Mouse (Mus musculus) liver, embryonic 14.5 days (tissue): Measurements from ENCODE around the gene Cryzl1. TPM values are rescaled to one million over a fixed set of nuclear protein-coding genes. Genes with fewer than 3 reads are reported as not detected.

Experiments used
- ATAC-seq: fragments of 200-750 bp; cut with Nextera tagmentation; 2 replicates; pipeline ENCODE4 v1.8.0; 2017; ENCODE audit warnings: moderate number of reproducible peaks, mild to moderate bottlenecking, moderate library complexity; ENCODE audit not compliant: insufficient read depth
- DNase-seq, 3 experiments: peaks; one replicate each; pipeline ENCODE4 v3.0.0-alpha.2; 2012 to 2013; ENCODE audit warnings: low read depth in 3 of 3, low spot score in 3 of 3
- H3K27ac ChIP-seq: fragments of 300-500 bp; sonication (generic); 2 replicates; pipeline ENCODE4 v1.5.1; 2014; ENCODE audit warnings: moderate library complexity, mild to moderate bottlenecking, control low read depth, inconsistent platforms
- H3K27me3 ChIP-seq: fragments of 300-500 bp; sonication (generic); 2 replicates; pipeline ENCODE4 v1.6.1; 2014; ENCODE audit warnings: mild to moderate bottlenecking, low read length, moderate library complexity; ENCODE audit not compliant: control insufficient read depth, insufficient read depth
- H3K36me3 ChIP-seq: fragments of 300-500 bp; sonication (generic); replicated peaks from 2 replicates; pipeline ENCODE4 v1.6.1; 2014; ENCODE audit warnings: low read depth; ENCODE audit not compliant: control insufficient read depth, insufficient read depth
- H3K4me1 ChIP-seq, 2 experiments: fragments of 200-500 bp in 1 of 2; fragments of 300-500 bp in 1 of 2; sonication (generic) in 1 of 2; replicated peaks; 2 replicates each; pipeline ENCODE4 v1.6.1; 2012 to 2014; ENCODE audit warnings: antibody characterized with exemption in 1 of 2, inconsistent platforms in 1 of 2, low read length in 1 of 2; ENCODE audit not compliant: control insufficient read depth in 2 of 2, insufficient read depth in 2 of 2
- H3K4me2 ChIP-seq: fragments of 300-500 bp; sonication (generic); 2 replicates; pipeline ENCODE4 v1.6.1; 2014; ENCODE audit warnings: low read depth, mild to moderate bottlenecking, control low read depth, moderate library complexity
- H3K4me3 ChIP-seq, 2 experiments: fragments of 200-500 bp in 1 of 2; fragments of 300-500 bp in 1 of 2; sonication (generic) in 1 of 2; 2 replicates each; pipeline ENCODE4 v1.5.1; 2012 to 2014; ENCODE audit warnings: low read depth in 2 of 2, low read length in 2 of 2, mild to moderate bottlenecking in 2 of 2, control low read depth in 1 of 2, inconsistent platforms in 1 of 2, moderate library complexity in 1 of 2; ENCODE audit not compliant: insufficient read depth in 1 of 2
- H3K9ac ChIP-seq: fragments of 300-500 bp; sonication (generic); replicated peaks from 2 replicates; pipeline ENCODE4 v1.6.1; 2014; ENCODE audit warnings: mild to moderate bottlenecking, control low read depth, moderate library complexity
- H3K9me3 ChIP-seq: fragments of 300-500 bp; sonication (generic); 2 replicates; pipeline ENCODE4 v1.6.1; 2016; ENCODE audit warnings: low read length, mixed read lengths; ENCODE audit not compliant: control insufficient read depth
- CTCF ChIP-seq: IDR thresholded peaks from 2 replicates; pipeline ENCODE4 v1.5.1; 2016; ENCODE audit warnings: antibody characterized with exemption, low read depth, control low read depth
- EP300 ChIP-seq: IDR thresholded peaks from 2 replicates; pipeline ENCODE4 v1.6.1; 2016; ENCODE audit warnings: antibody characterized with exemption, low read depth
- WGBS: fragments of 180-500 bp; shearing (Covaris S2); extraction: QIAGEN DNeasy Blood & Tissue Kit; methylation state at CpG from one replicate; pipeline ENCODE4 v1.1.7; 2014; ENCODE audit not compliant: insufficient replicate concordance; 5-methylcytosine and 5-hydroxymethylcytosine counted together
- polyA plus RNA-seq, 2 experiments: library from polyadenylated mRNA; depleted of rRNA in 1 of 2; stranded (reverse) in 1 of 2; unstranded in 1 of 2; fragments of >200 nt; fragmentation: Nextera tagmentation in 1 of 2; extraction: Ambion mirVana in 1 of 2; gene quantifications; 2 replicates each; pipeline versions ENCODE4 v1.2.1 to v1.2.3; 2012 to 2014

The Cryzl1 gene
- polyA plus RNA-seq, 2 experiments: 17.9 to 29.7 TPM

GRCm38 (mm10) chr16:91661397-91661796 is 67.4 kb downstream of the Cryzl1 start:
- H3K27ac ChIP-seq: no peak overlapping the region
- no peak overlapping the region for H3K9ac ChIP-seq
- H3K9me3 ChIP-seq: no peaks in the 10 kb centered on the region; the same call in 1 of the 2 replicates
- H3K4me3 ChIP-seq: no peak overlapping the region
- no peaks in the 10 kb centered on the region for H3K4me1 ChIP-seq
- peaks cover 95% of the 10 kb centered on the region for H3K36me3 ChIP-seq
- H3K27me3 ChIP-seq: no peaks in the 10 kb centered on the region
- WGBS: 89% methylated on average over 1 of the region's 1 CpGs
- no peak overlapping the region for H3K4me2 ChIP-seq
- no peak for TF ChIP-seq CTCF
- TF ChIP-seq EP300: no peak
- no peak for DNase-seq
- no peak for ATAC-seq

GRCm38 (mm10) chr16:91659798-91660197 is 69.0 kb downstream of the Cryzl1 start:
- Histone ChIP-seq H3K27me3 (no peaks in the 10 kb centered on the region), H3K9ac (no peak overlapping the region), H3K4me2 (no peak overlapping the region), H3K4me3 (no peak overlapping the region), H3K9me3 (no peaks in the 10 kb centered on the region; the same call in 1 of the 2 replicates), H3K4me1 (no peaks in the 10 kb centered on the region), H3K36me3 (peaks cover 95% of the 10 kb centered on the region), H3K27ac (no peak overlapping the region)
- ATAC-seq (no peak), DNase-seq (no peak)
- WGBS: 96% methylated on average over 20 of the region's 20 CpGs
- TF ChIP-seq CTCF (no peak), EP300 (no peak)

- Histone ChIP-seq H3K4me2 (no peak overlapping the region), H3K36me3 (peaks cover 94% of the 10 kb centered on the region), H3K4me3 (no peak overlapping the region), H3K27ac (no peak overlapping the region), H3K27me3 (no peaks in the 10 kb centered on the region), H3K4me1 (no peaks in the 10 kb centered on the region), H3K9ac (no peak overlapping the region), H3K9me3 (no peaks in the 10 kb centered on the region; the same call in 1 of the 2 replicates)
- 88% methylated on average over 5 of the region's 5 CpGs for WGBS
- TF ChIP-seq EP300 (no peak), CTCF (no peak)
- DNase-seq (no peak), ATAC-seq (no peak)
Observed at GRCm38 (mm10) chr16:91658471-91658870, 70.3 kb downstream of the Cryzl1 start.

GRCm38 (mm10) chr16:91657285-91657684 is 71.5 kb downstream of the Cryzl1 start:
- Histone ChIP-seq H3K4me1 (no peaks in the 10 kb centered on the region), H3K9me3 (no peaks in the 10 kb centered on the region; the same call in 1 of the 2 replicates), H3K9ac (no peak overlapping the region), H3K4me3 (no peak overlapping the region), H3K27ac (no peak overlapping the region), H3K4me2 (no peak overlapping the region), H3K36me3 (peaks cover 89% of the 10 kb centered on the region), H3K27me3 (no peaks in the 10 kb centered on the region)
- DNase-seq (no peak), ATAC-seq (peak; percentile 36)
- no peak for TF ChIP-seq EP300
- no peak for TF ChIP-seq CTCF
- 96% methylated on average over 17 of the region's 17 CpGs for WGBS

GRCm38 (mm10) chr16:91655285-91655684 is 73.5 kb downstream of the Cryzl1 start:
- Histone ChIP-seq H3K4me1 (no peaks in the 10 kb centered on the region; a peak in 1 of 4 replicates), H3K9me3 (no peaks in the 10 kb centered on the region; the same call in 1 of the 2 replicates), H3K36me3 (peaks cover 83% of the 10 kb centered on the region), H3K27me3 (no peaks in the 10 kb centered on the region), H3K9ac (no peak overlapping the region), H3K27ac (no peak overlapping the region), H3K4me3 (no peak overlapping the region), H3K4me2 (no peak overlapping the region)
- DNase-seq (no peak), ATAC-seq (no peak)
- no peak for TF ChIP-seq CTCF
- no peak for TF ChIP-seq EP300
- 95% methylated on average over 9 of the region's 9 CpGs for WGBS
